Mouse (Mus musculus) ovary, adult 10 weeks (tissue): Measurements from ENCODE around the gene 1700006A11Rik. TPM values are rescaled to one million over a fixed set of nuclear protein-coding genes. Genes with fewer than 3 reads are reported as not detected.

Experiments
- polyA plus RNA-seq: library from polyadenylated mRNA; stranded (reverse); fragments of 350-450 nt; fragmentation: Illumina TruSeq; extraction: RNeasy Lipid Tissue Mini Kit (QIAGEN cat#74804); gene quantifications from one replicate; pipeline ENCODE4 v1.2.3, GENCODE M21; 2014

1700006A11Rik gene
- polyA plus RNA-seq: not detected

GRCm38 (mm10) chr3:124425940-124426339 is at the start of gene 1700006A11Rik:
1700006A11Rik (minus strand) TSS chr3:124426040.

Other genes starting within 250 kb of the 1700006A11Rik start
- 2.0 TPM for gene Tram1l1, start 105.2 kb downstream of the 1700006A11Rik start, polyA plus RNA-seq
- gene 1700003H04Rik, start 155.1 kb upstream of the 1700006A11Rik start, polyA plus RNA-seq: not detected